Mouse (Mus musculus): ENCODE data around the gene Ogfr. TPM values are rescaled to one million over a fixed set of nuclear protein-coding genes. Genes with fewer than 3 reads are reported as not detected.

Gene Ogfr
- total and polyA plus RNA-seq, 2 experiments from 2014 or later: 39.3 to 81.6 TPM

GRCm38 (mm10) chr2:180642555-180643260 is 53.7 kb downstream of the Ogfr start, which contains the start of gene Tcfl5:
Tcfl5 (minus strand) TSS chr2:180642708.
- ATAC-seq (ENCODE audit: insufficient read depth, low read depth): no peak
- Histone ChIP-seq H3K36me3 (replicated peaks; ENCODE audit: control insufficient read depth, insufficient read depth, low read length) (no peaks in the 10 kb centered on the region), H3K4me2 (ENCODE audit: low read depth, low read length) (peak within 1 kb of the TSS; percentile 40), H3K4me1 (ENCODE audit: control insufficient read depth, insufficient read depth) (no peaks in the 10 kb centered on the region), H3K4me3 (ENCODE audit: low read depth, low read length) (peak within 1 kb of the TSS; percentile 32), H3K9me3 (replicated peaks; ENCODE audit: control insufficient read depth, low read length) (peaks cover 17% of the 10 kb centered on the region), H3K9ac (replicated peaks; ENCODE audit: low read depth, low read length) (no peak within 1 kb of the TSS), H3K27ac (ENCODE audit: low read depth) (no peak within 1 kb of the TSS), H3K27me3 (ENCODE audit: control insufficient read depth, insufficient read depth, low read length) (peaks cover 56% of the 10 kb centered on the region)
- WGBS: 1% methylated on average over 13 of the region's 56 CpGs
- no peak for DNase-seq (ENCODE audit: low spot score)
- TF ChIP-seq EP300 (IDR thresholded peaks at IDR 0.05; ENCODE audit: low read depth): no peak
- TF ChIP-seq CTCF (IDR thresholded peaks at IDR 0.05; ENCODE audit: low read depth): no peak

- DNase-seq (ENCODE audit: low spot score): no peak
- Histone ChIP-seq H3K4me2 (ENCODE audit: low read depth, low read length) (no peak overlapping the region), H3K4me1 (ENCODE audit: control insufficient read depth, insufficient read depth) (no peaks in the 10 kb centered on the region)
Observed at GRCm38 (mm10) chr2:180643626-180644025, 54.6 kb downstream of the Ogfr start.

More at GRCm38 (mm10) chr2:180643626-180644025, 54.6 kb downstream of the Ogfr start:
- no peak for ATAC-seq (ENCODE audit: insufficient read depth, low read depth)
- no peak overlapping the region for H3K9ac ChIP-seq (replicated peaks; ENCODE audit: low read depth, low read length)
- peaks cover 17% of the 10 kb centered on the region for H3K9me3 ChIP-seq (replicated peaks; ENCODE audit: control insufficient read depth, low read length)
- no peak overlapping the region for H3K4me3 ChIP-seq (ENCODE audit: low read depth, low read length)
- no peaks in the 10 kb centered on the region for H3K36me3 ChIP-seq (replicated peaks; ENCODE audit: control insufficient read depth, insufficient read depth, low read length)
- H3K27ac ChIP-seq (ENCODE audit: low read depth): no peak overlapping the region
- TF ChIP-seq EP300 (IDR thresholded peaks at IDR 0.05; ENCODE audit: low read depth): no peak
- TF ChIP-seq CTCF (IDR thresholded peaks at IDR 0.05; ENCODE audit: low read depth): no peak
- peaks cover 52% of the 10 kb centered on the region for H3K27me3 ChIP-seq (ENCODE audit: control insufficient read depth, insufficient read depth, low read length)

Other genes starting within 250 kb of the Ogfr start
- gene Slco4a1, start 133.0 kb upstream of the Ogfr start, total RNA-seq (2014; rRNA removed; ENCODE audit: low replicate concordance): 0.50 TPM in 1 of 2 replicates, not detected in the other
- not detected in 2 replicates for gene Slco4a1, start 133.0 kb upstream of the Ogfr start, polyA plus RNA-seq (2015; fragmentation: Nextera tagmentation; extraction: Ambion mirVana)
- 0.08 and 1.1 TPM in 2 replicates for gene Ntsr1, start 89.3 kb upstream of the Ogfr start, total RNA-seq (2014; rRNA removed; ENCODE audit: low replicate concordance)
- gene Ntsr1, start 89.3 kb upstream of the Ogfr start, polyA plus RNA-seq (2015; fragmentation: Nextera tagmentation; extraction: Ambion mirVana): 0.40 and 0.75 TPM in 2 replicates
- 40.5 and 54.3 TPM in 2 replicates for gene Mrgbp, start 7.9 kb upstream of the Ogfr start, total RNA-seq (2014; rRNA removed; ENCODE audit: low replicate concordance)
- gene Mrgbp, start 7.9 kb upstream of the Ogfr start, polyA plus RNA-seq (2015; fragmentation: Nextera tagmentation; extraction: Ambion mirVana): 19.5 and 20.5 TPM in 2 replicates
- gene Col9a3, start 8.5 kb downstream of the Ogfr start, total RNA-seq (2014; rRNA removed; ENCODE audit: low replicate concordance): 0.62 and 1.3 TPM in 2 replicates
- gene Col9a3, start 8.5 kb downstream of the Ogfr start, polyA plus RNA-seq (2015; fragmentation: Nextera tagmentation; extraction: Ambion mirVana): 0.77 and 1.3 TPM in 2 replicates
- 0.04 and 0.12 TPM in 2 replicates for gene Tcfl5, start 53.5 kb downstream of the Ogfr start, total RNA-seq (2014; rRNA removed; ENCODE audit: low replicate concordance)
- gene Tcfl5, start 53.5 kb downstream of the Ogfr start, polyA plus RNA-seq (2015; fragmentation: Nextera tagmentation; extraction: Ambion mirVana): not detected in 2 replicates
- 22.8 and 28.3 TPM in 2 replicates for gene Dido1, start 120.8 kb downstream of the Ogfr start, total RNA-seq (2014; rRNA removed; ENCODE audit: low replicate concordance)
- gene Dido1, start 120.8 kb downstream of the Ogfr start, polyA plus RNA-seq (2015; fragmentation: Nextera tagmentation; extraction: Ambion mirVana): 9.9 and 12.2 TPM in 2 replicates
- 26.7 and 29.8 TPM in 2 replicates for gene Gid8, start 120.9 kb downstream of the Ogfr start, total RNA-seq (2014; rRNA removed; ENCODE audit: low replicate concordance)
- gene Gid8, start 120.9 kb downstream of the Ogfr start, polyA plus RNA-seq (2015; fragmentation: Nextera tagmentation; extraction: Ambion mirVana): 51.9 and 52.6 TPM in 2 replicates
- 1.5 TPM in 1 of 2 replicates, not detected in the other for gene Slc17a9, start 136.0 kb downstream of the Ogfr start, total RNA-seq (2014; rRNA removed; ENCODE audit: low replicate concordance)
- gene Slc17a9, start 136.0 kb downstream of the Ogfr start, polyA plus RNA-seq (2015; fragmentation: Nextera tagmentation; extraction: Ambion mirVana): 0.44 and 0.60 TPM in 2 replicates
- gene Bhlhe23, start 187.7 kb downstream of the Ogfr start, total RNA-seq (2014; rRNA removed; ENCODE audit: low replicate concordance): not detected in 2 replicates
- gene Bhlhe23, start 187.7 kb downstream of the Ogfr start, polyA plus RNA-seq (2015; fragmentation: Nextera tagmentation; extraction: Ambion mirVana): not detected in 2 replicates